Mouse (Mus musculus) hindbrain, embryonic 12.5 days (tissue): ENCODE results near the gene Trim25. TPM values are rescaled to one million over a fixed set of nuclear protein-coding genes. Genes with fewer than 3 reads are reported as not detected.

ENCODE experiments used
- ATAC-seq: fragments of 200-750 bp; cut with Nextera tagmentation; 2 replicates; pipeline ENCODE4 v1.8.0; 2017; ENCODE audit warnings: moderate TSS enrichment; ENCODE audit not compliant: low FRiP score
- H3K27ac ChIP-seq: fragments of 300-500 bp; sonication (generic); 2 replicates; pipeline ENCODE4 v1.5.1; 2016; ENCODE audit warnings: mild to moderate bottlenecking
- H3K27me3 ChIP-seq: fragments of 300-500 bp; sonication (generic); 2 replicates; pipeline ENCODE4 v1.6.1; 2016; ENCODE audit warnings: mild to moderate bottlenecking
- H3K36me3 ChIP-seq: fragments of 300-500 bp; sonication (generic); 2 replicates; pipeline ENCODE4 v1.6.1; 2016; ENCODE audit warnings: mild to moderate bottlenecking
- H3K4me1 ChIP-seq: fragments of 300-500 bp; sonication (generic); 2 replicates; pipeline ENCODE4 v1.6.1; 2016
- H3K4me2 ChIP-seq: fragments of 300-500 bp; sonication (generic); replicated peaks from 2 replicates; pipeline ENCODE4 v1.6.1; 2016; ENCODE audit warnings: mild to moderate bottlenecking
- H3K4me3 ChIP-seq: fragments of 300-500 bp; sonication (generic); 2 replicates; pipeline ENCODE4 v1.5.1; 2016; ENCODE audit warnings: mild to moderate bottlenecking
- H3K9ac ChIP-seq: fragments of 300-500 bp; sonication (generic); 2 replicates; pipeline ENCODE4 v1.6.1; 2016; ENCODE audit warnings: mild to moderate bottlenecking, moderate library complexity
- H3K9me3 ChIP-seq: fragments of 300-500 bp; sonication (generic); replicated peaks from 2 replicates; pipeline ENCODE4 v1.6.1; 2016; ENCODE audit warnings: mild to moderate bottlenecking
- WGBS: fragments of 180-500 bp; shearing (Covaris S2); methylation state at CpG from one replicate; pipeline ENCODE4 v1.1.7; 2016; 5-methylcytosine and 5-hydroxymethylcytosine counted together
- polyA plus RNA-seq: library from polyadenylated mRNA; unstranded; fragments of >200 nt; fragmentation: Nextera tagmentation; extraction: Ambion mirVana; gene quantifications from 2 replicates; pipeline ENCODE4 v1.2.1, GENCODE M21; 2016

The Trim25 gene
- polyA plus RNA-seq, 1 experiment from 2014 or later: 3.3 TPM

GRCm38 (mm10) chr11:89059919-89060422, 60.8 kb downstream of the Trim25 start:
- ATAC-seq: peak; percentile 87
- peak overlapping the region; percentile 73 for H3K9ac ChIP-seq
- no peaks in the 10 kb centered on the region for H3K36me3 ChIP-seq

GRCm38 (mm10) chr11:89060423-89061089, 61.4 kb downstream of the Trim25 start:
- H3K9ac ChIP-seq: peak overlapping the region; percentile 73
- peak; percentile 95 for ATAC-seq
- H3K4me2 ChIP-seq: peak overlapping the region; percentile 86
- peaks cover 22% of the 10 kb centered on the region for H3K4me1 ChIP-seq
- 0 out of 2 replicates have a peak, but pooled peaks cover 5% of the 10 kb centered on the region for H3K9me3 ChIP-seq
- peak overlapping the region; percentile 62 for H3K27ac ChIP-seq
- H3K36me3 ChIP-seq: no peaks in the 10 kb centered on the region
- WGBS: under 1% methylated on average over 62 of the region's 63 CpGs
- peak overlapping the region; percentile 69 for H3K4me3 ChIP-seq
- no peaks in the 10 kb centered on the region for H3K27me3 ChIP-seq

More at GRCm38 (mm10) chr11:89059919-89060422, 60.8 kb downstream of the Trim25 start:
- peak overlapping the region; percentile 86 for H3K4me2 ChIP-seq
- WGBS: under 1% methylated on average over 33 of the region's 33 CpGs
- H3K4me3 ChIP-seq: peak overlapping the region; percentile 69
- H3K4me1 ChIP-seq: peaks cover 22% of the 10 kb centered on the region
- H3K9me3 ChIP-seq: no peaks in the 10 kb centered on the region
- H3K27me3 ChIP-seq: no peaks in the 10 kb centered on the region
- peak overlapping the region; percentile 62 for H3K27ac ChIP-seq

GRCm38 (mm10) chr11:89061362-89061761, 62.2 kb downstream of the Trim25 start:
- Histone ChIP-seq H3K27me3 (no peaks in the 10 kb centered on the region), H3K27ac (no peak overlapping the region), H3K4me1 (peaks cover 22% of the 10 kb centered on the region), H3K36me3 (no peaks in the 10 kb centered on the region), H3K9me3 (0 out of 2 replicates have a peak, but pooled peaks cover 5% of the 10 kb centered on the region), H3K9ac (no peak overlapping the region), H3K4me2 (no peak overlapping the region), H3K4me3 (no peak overlapping the region)
- no peak for ATAC-seq
- WGBS: 93% methylated on average over 7 of the region's 7 CpGs

GRCm38 (mm10) chr11:89064312-89064711, 65.1 kb downstream of the Trim25 start:
- no peak for ATAC-seq
- 92% methylated on average over 6 of the region's 6 CpGs for WGBS
- H3K9me3 ChIP-seq: 0 out of 2 replicates have a peak, but pooled peaks cover 5% of the 10 kb centered on the region
- H3K4me1 ChIP-seq: peaks cover 7% of the 10 kb centered on the region
- no peaks in the 10 kb centered on the region for H3K27me3 ChIP-seq
- no peak overlapping the region for H3K9ac ChIP-seq
- H3K4me3 ChIP-seq: no peak overlapping the region
- H3K36me3 ChIP-seq: no peaks in the 10 kb centered on the region
- H3K27ac ChIP-seq: no peak overlapping the region
- no peak overlapping the region for H3K4me2 ChIP-seq

DNA sequence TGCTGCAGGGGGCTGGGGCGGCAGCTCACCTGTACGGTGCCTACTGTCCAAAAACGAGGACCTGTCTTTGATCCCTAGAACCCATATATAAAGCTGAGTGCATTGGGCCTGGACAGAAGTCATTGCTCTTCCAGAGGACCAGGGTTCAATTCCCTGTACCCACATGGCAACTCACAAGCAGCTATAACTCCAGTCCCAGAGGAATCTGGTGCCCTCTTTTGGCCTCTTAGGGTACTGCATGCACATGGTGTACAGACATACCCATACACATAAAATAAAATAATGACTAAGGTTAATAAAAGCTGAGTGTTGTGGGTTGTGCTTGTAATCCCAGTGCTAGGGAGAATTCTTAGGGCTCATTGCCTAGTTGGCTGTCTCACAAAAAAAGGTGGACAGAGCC, 66.1 kb downstream of the Trim25 start:
- 98% methylated on average over 3 of the region's 3 CpGs for WGBS
- no peak overlapping the region for H3K27ac ChIP-seq
- no peak overlapping the region for H3K4me2 ChIP-seq
- H3K9ac ChIP-seq: no peak overlapping the region
- no peaks in the 10 kb centered on the region for H3K36me3 ChIP-seq
- no peak overlapping the region for H3K4me3 ChIP-seq
- H3K4me1 ChIP-seq: no peaks in the 10 kb centered on the region
- ATAC-seq: no peak
- H3K27me3 ChIP-seq: no peaks in the 10 kb centered on the region
- 0 out of 2 replicates have a peak, but pooled peaks cover 5% of the 10 kb centered on the region for H3K9me3 ChIP-seq

- Histone ChIP-seq H3K36me3 (no peaks in the 10 kb centered on the region), H3K4me2 (no peak overlapping the region), H3K4me3 (no peak overlapping the region), H3K27ac (no peak overlapping the region), H3K4me1 (no peaks in the 10 kb centered on the region), H3K27me3 (no peaks in the 10 kb centered on the region), H3K9me3 (0 out of 2 replicates have a peak, but pooled peaks cover 5% of the 10 kb centered on the region), H3K9ac (no peak overlapping the region)
- WGBS: 87% methylated on average over 6 of the region's 6 CpGs
- ATAC-seq: no peak
Observed at GRCm38 (mm10) chr11:89066126-89066525, 67.0 kb downstream of the Trim25 start.

DNA sequence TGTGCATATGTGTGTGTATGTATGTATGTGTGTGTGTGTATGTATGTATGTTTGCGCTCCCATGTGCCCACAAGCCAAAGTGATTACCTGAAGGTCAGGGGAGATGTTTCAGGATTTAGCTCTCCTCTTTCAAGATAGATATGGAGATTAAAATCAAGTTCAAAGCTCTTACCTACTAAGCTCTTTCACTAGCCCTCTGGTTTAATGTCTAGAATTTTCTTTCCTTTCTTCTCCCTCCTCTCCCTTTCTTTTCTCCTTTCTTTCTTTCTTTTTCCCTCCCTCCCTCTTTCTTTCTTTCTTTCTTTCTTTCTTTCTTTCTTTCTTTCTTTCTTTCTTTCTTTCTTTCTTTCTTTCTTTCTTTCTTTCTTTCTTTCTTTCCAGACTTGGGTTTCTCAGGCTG, 67.6 kb downstream of the Trim25 start, which contains the start of gene Dgke:
Gene Dgke, minus strand, starts transcription at position 101 of the 400 bp plus-strand sequence.
- Histone ChIP-seq H3K27me3 (no peaks in the 10 kb centered on the region), H3K4me3 (no peak within 1 kb of the TSS), H3K4me2 (no peak within 1 kb of the TSS), H3K27ac (no peak within 1 kb of the TSS), H3K4me1 (no peaks in the 10 kb centered on the region), H3K36me3 (no peaks in the 10 kb centered on the region), H3K9ac (no peak within 1 kb of the TSS), H3K9me3 (0 out of 2 replicates have a peak, but pooled peaks cover 5% of the 10 kb centered on the region)
- WGBS: 91% methylated on average over 1 of the region's 1 CpGs
- no peak for ATAC-seq

- WGBS: 61% methylated on average over 6 of the region's 6 CpGs
- 0 out of 2 replicates have a peak, but pooled peaks cover 5% of the 10 kb centered on the region for H3K9me3 ChIP-seq
- ATAC-seq: no peak
- H3K4me2 ChIP-seq: no peak overlapping the region
- no peak overlapping the region for H3K4me3 ChIP-seq
- no peak overlapping the region for H3K27ac ChIP-seq
- no peaks in the 10 kb centered on the region for H3K36me3 ChIP-seq
- no peaks in the 10 kb centered on the region for H3K4me1 ChIP-seq
- no peaks in the 10 kb centered on the region for H3K27me3 ChIP-seq
- H3K9ac ChIP-seq: no peak overlapping the region
Observed at GRCm38 (mm10) chr11:89067301-89067822, 68.2 kb downstream of the Trim25 start.

GRCm38 (mm10) chr11:89067871-89068490, 68.8 kb downstream of the Trim25 start:
- no peak overlapping the region for H3K27ac ChIP-seq
- H3K4me2 ChIP-seq: no peak overlapping the region
- ATAC-seq: no peak
- no peaks in the 10 kb centered on the region for H3K27me3 ChIP-seq
- 0 out of 2 replicates have a peak, but pooled peaks cover 5% of the 10 kb centered on the region for H3K9me3 ChIP-seq
- WGBS: 63% methylated on average over 11 of the region's 11 CpGs
- no peaks in the 10 kb centered on the region for H3K36me3 ChIP-seq
- H3K4me3 ChIP-seq: no peak overlapping the region
- no peak overlapping the region for H3K9ac ChIP-seq
- H3K4me1 ChIP-seq: no peaks in the 10 kb centered on the region

DNA sequence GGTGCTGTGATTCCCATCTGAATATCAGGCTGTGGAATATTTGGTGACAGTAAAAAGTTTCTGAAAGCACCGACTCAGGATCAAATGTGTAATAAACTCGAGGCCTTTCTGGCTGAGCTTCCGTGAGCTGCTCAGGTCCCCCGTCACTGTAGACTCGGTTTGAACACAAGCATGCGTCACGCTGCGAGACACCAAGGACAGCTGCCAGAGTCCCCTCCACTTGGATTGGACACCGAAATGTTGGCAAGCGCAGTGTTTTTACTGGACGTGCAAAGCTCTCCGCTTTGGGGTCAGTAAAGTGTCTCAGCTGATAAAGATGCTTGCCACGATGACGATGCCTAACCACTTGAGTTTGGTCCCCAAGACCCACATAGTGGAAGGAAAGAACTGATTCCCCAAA, 69.5 kb downstream of the Trim25 start:
- no peak for ATAC-seq
- Histone ChIP-seq H3K9ac (no peak overlapping the region), H3K27me3 (no peaks in the 10 kb centered on the region), H3K4me1 (no peaks in the 10 kb centered on the region), H3K36me3 (no peaks in the 10 kb centered on the region), H3K4me2 (no peak overlapping the region), H3K27ac (no peak overlapping the region), H3K9me3 (0 out of 2 replicates have a peak, but pooled peaks cover 5% of the 10 kb centered on the region), H3K4me3 (no peak overlapping the region)
- 97% methylated on average over 14 of the region's 14 CpGs for WGBS

DNA sequence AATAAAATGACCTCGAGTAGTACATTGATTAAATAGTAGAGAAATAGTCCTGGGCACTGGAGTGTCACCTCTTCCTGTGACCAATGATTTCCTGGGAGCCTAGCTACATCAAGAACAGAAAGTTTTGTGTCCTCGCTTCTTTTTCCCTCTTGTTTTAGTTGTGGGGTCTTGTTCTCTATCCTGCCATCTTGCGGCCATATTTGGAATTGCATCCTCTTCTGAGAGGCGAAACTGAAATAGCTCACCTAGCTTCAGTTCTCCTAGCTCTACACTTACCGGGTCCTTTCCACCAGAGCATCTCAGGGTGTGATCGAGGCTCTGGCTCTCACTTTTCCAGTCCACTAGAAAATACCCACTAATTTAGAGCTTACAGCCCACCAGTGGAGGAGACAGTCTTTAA, 70.1 kb downstream of the Trim25 start:
- Histone ChIP-seq H3K4me2 (no peak overlapping the region), H3K4me3 (no peak overlapping the region), H3K4me1 (no peaks in the 10 kb centered on the region), H3K9me3 (0 out of 2 replicates have a peak, but pooled peaks cover 5% of the 10 kb centered on the region), H3K36me3 (no peaks in the 10 kb centered on the region), H3K27me3 (no peaks in the 10 kb centered on the region), H3K27ac (no peak overlapping the region), H3K9ac (no peak overlapping the region)
- WGBS: 25% methylated on average over 6 of the region's 6 CpGs
- ATAC-seq: no peak
